Mouse (Mus musculus) kidney, adult 2 months (tissue): Measurements from ENCODE around the gene Hnrnpul2.

Experiments used
- CTCF ChIP-seq: fragments of 200-500 bp; conservative IDR thresholded peaks from 2 replicates; pipeline ENCODE4 v1.5.1; 2011; ENCODE audit warnings: low read depth, mild to moderate bottlenecking, control low read depth, low read length, moderate library complexity, mixed read lengths; ENCODE audit not compliant: insufficient read depth, insufficient read length
- POLR2A ChIP-seq: fragments of 200-500 bp; IDR thresholded peaks from one replicate; pipeline ENCODE4 v1.6.1; 2011; ENCODE audit warnings: low read depth, low read length, control low read depth

DNA sequence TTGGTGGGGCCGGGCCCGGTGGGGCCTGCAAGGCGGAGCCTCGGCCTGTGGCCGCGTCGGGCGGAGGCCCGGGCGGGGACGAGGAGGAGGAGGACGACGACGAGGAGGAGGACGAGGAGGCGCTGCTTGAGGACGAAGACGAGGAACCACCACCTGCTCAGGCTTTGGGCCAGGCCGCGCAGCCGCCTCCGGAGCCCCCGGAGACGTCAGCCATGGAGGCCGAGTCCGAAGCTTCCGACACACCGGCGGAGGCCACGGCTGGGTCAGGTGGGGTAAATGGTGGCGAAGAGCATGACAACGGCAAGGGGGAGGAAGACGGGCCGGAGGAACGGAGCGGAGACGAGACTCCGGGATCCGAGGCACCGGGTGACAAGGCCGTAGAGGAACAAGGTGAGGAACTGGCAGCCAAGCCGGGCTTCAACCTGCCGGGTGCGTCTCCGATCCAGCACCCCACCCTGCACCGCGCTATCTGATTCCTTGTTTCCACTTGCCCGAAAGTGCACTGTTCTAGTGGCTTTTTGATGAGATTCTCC is 680 bp downstream of the Hnrnpul2 start:
- no peak for TF ChIP-seq POLR2A
- TF ChIP-seq CTCF, result no peak
